Mouse (Mus musculus) frontal cortex, adult (tissue): ENCODE results near the gene Lsm14b.

ENCODE experiments used
- ATAC-seq: cut with Nextera tagmentation; 2 replicates; pipeline ENCODE4 v1.9.2; 2017; ENCODE audit warnings: mild to moderate bottlenecking, moderate library complexity, mixed read lengths; ENCODE audit not compliant: low TSS enrichment

Gene Lsm14b

DNA sequence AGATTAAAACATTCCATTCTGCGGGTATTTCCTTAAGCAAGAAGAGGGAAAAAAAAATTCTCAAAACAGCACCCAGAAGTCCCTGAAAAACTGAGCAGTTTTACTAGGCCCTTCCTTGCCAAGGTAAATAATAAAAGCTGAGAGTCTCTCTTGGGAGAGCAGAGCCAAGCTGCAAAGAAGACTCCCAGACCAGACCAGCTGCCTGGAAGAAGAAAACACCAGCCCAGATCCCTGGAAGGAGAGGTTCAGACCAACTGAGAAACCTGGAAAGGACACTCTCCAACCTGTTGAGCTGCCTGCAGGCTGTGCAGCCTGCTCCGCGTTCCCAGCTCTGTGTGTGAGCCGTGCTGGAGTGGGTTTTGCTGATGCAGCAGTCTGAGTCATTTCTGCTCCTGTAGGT lies 7.2 kb upstream of the Lsm14b start:
- ATAC-seq: no peak

GRCm38 (mm10) chr2:180018573-180018972 lies 6.2 kb upstream of the Lsm14b start:
- ATAC-seq: no peak

GRCm38 (mm10) chr2:180020091-180020661 lies 4.6 kb upstream of the Lsm14b start:
- peak; percentile 47; the same call in 1 of the 2 replicates for ATAC-seq

- no peak for ATAC-seq
Observed at GRCm38 (mm10) chr2:180020919-180021318, 3.9 kb upstream of the Lsm14b start.

DNA sequence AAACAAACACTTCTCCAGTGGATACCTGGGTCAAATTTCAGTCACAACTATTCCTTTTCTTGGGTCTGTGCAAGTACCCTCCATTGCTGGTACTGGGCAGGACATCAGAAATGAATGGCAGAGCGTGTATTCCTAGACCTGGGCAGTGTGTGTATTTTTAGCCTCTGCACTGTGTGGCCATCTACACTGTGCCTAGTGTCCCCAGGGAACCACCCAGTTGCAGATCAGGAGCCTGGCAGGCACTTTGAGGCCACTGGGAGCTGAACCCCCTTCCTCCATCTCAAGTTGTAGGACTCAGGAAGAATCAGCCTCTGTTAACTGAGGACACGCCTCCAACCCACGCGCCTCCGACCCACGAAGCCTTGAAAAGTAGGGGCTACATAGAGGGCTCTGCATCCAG lies 2.0 kb upstream of the Lsm14b start:
- ATAC-seq: no peak

DNA sequence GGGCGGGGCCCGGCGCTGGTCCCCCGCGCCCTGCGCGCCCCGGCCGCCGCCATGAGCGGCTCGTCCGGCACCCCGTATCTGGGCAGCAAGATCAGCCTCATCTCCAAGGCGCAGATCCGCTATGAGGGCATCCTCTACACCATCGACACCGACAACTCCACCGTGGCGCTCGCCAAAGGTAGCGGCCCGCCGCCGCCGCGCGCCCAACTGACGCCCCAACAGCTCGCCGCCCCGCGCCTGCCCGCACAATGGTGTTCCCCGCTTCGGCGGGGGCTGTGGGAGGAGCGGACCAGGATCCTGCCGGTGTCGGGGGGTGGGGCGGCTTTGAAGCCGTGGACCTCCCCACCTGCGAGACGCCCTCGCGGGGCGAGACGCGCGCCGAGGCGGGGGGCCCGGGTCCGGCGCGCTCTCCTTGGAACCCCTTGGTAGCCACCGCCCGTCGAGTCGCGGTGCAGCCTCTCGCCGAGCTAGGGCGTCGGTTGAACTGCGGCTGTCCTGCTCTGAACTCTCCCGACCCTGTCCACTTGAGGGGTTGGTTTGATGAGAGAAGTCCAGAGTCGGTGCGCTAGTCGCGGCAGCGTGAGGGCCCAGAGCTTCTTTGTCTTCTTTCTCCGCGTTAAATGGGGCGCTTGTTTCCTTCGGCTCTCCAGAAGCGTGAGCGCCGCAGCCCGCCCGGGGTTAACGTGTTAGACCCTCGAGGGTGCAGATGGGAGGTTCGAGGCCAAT lies 511 bp downstream of the Lsm14b start:
- peak; percentile 22 for ATAC-seq

GRCm38 (mm10) chr2:180025861-180026200 lies 1.0 kb downstream of the Lsm14b start:
- ATAC-seq: no peak

DNA sequence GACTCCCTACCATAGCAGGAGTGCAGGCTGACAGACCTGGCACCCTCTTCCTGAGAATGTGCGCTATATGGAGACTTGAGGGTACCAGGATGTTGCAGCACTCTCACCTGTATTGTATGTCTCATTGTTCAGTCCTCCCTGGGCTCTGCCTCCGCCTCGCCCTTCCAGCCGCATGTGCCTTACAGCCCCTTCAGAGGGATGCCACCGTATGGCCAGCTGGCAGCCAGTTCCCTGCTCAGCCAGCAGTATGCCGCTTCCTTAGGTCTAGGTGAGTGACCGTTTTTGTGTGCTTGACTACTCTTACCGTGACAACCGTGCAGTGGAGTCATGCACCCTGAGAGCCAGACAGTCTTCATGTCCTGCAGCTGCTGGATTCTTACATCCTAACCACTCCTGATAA lies 3.0 kb downstream of the Lsm14b start:
- ATAC-seq: no peak

DNA sequence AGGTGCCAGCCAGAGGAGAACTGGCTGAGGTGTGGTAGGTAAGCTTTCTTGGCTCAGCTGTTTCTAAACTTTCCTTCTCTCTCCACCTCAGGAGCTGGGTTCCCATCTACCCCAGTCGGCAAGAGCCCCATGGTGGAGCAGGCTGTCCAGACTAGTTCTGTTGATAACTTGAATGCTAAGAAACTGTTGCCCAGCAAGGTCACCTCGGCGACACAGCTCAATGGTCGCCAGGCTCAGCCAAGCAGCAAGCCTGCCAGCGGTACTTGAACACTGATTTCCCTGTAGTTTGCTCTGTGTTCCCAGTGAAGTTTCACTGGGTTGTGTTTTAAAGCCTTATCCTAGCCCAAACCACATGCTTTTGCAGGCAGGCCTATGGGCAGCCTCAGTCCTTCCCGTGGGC lies 6.5 kb downstream of the Lsm14b start:
- ATAC-seq: no peak

DNA sequence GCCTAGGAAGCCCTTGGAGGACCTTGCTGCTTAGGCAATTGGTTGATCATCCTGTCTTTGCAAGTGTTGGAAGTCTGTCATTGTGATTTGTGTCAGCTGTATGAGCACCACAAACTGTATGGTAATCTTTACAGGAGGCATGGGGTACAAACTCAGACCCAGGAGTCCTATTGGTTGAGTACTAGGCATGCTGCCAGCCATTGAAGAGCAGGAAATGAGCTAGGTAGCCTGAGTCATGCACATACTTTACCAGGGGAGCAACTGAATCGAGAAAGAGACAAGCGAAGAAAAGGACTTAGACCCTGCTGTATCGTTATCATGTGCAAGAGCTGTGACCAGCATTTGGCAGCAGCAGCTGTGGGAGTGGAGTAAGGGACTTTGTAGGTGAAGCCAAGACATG lies 8.1 kb downstream of the Lsm14b start:
- ATAC-seq: no peak

DNA sequence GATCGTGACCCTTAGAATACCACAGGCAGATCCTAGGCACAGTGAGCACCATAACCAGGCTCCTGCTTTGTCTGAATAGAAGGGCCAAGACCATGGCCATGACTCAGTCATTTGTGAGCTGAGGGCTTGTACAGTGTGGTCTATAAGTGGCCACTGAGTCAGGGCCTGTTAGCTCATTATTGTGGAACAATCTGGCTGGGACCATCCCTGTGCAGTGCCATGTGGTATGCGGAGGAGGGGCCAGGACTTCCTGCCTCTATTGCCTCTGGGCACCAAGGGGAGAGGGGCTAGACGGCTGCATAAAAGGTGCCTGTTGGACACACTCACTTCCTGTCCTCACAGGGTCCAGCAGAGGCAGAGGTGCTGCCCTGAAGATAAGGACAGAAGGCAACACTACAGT lies 9.2 kb downstream of the Lsm14b start:
- ATAC-seq: no peak

DNA sequence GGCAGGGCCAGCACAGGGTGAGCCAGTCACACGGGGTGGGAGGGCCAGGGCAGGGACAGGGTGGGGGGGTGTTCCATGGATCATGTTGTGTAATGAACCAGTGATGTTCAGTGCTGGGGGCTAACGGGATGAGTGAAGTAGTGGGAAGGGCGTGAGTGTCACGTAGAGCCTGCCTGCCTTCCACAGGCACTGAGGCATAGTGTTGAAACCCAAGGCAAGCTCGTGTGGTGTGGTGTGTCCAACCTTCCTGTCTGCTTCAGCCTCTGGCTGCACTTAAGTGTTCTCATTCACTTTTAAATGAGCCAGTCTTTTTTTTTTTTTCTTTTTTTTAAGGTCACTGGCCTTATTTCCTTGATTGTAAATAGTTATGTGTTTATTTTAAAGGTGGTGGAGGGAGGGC lies 10.0 kb downstream of the Lsm14b start:
- no peak for ATAC-seq

DNA sequence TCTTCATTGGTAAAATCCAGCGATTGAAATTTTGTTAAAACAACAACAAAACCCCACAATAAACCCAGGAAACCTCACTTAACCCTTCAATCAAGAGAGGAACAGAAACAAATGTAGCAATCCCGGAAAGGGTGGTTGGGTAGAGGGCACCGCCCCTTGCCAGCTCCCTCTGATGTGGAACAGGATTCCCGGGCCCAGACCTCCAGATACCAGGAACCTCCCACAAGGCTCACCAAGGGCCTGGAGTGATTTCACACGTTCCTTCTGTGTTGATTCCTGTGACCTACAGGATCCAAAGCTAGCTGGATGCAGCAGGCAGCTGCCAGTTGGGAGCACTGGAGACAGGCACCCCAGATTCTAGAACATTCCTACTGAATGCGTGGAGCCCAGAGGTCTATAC lies 15.6 kb downstream of the Lsm14b start:
- ATAC-seq: no peak

DNA sequence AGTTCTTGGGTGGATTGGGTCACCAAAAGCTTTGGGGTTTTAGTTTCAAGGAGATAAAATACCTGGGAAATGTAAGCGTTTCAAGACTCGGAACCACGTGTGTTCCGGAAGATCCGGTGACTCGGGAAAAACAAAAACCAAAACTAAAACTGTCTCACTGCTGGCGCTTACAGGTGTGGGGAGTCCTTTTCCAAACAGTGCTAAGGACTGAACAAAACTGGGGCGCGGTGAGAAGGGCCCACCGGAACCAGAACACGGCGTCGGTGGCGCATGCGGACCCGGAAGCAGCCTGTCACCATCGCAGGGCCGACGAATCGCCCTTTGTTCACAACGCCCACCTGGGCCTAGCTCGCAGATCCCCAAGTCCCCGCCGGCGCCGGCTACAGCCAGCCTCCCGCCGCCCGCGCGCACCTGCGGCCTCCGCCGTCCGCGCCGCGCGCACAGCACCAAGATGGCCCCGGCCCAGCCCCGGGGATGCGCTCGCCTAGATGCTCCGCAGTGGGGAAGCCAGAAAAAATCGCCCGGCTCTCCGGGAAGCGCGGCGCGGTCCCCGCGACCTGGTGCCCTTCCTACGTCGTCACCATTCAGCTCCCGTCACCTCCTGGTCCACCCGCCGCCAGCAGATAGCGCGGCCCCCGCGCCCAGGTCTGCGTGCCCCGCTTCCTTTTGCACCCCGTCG lies 16.9 kb downstream of the Lsm14b start:
- peak; percentile 32 for ATAC-seq

DNA sequence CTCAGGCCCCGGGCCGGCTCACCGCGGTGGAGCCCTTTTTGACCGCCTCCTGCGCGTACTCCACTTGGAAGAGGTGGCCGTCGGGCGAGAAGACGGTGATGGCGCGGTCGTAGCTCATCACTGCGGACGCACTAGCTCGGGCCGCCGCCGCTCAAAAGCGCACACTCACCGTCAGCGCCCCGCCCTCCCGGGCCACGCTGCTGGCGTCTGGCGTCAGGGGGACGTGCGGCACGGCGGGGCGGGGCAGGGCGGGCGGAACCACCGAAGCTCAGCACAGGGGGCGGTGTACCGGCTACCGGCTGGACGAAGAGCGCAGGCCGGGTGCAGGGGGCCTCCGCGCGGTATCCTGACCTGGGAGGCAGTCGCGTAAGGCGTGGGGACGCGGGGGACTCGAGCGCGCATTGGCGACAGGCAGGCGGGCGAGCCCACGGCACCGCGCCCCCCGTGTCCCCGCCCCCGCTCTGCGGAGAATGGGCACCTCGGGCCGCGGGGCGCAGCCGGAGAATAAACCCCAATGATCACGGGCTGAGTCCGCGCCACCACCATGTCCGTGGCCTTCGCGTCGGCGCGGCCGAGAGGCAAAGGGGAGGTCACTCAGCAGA lies 17.6 kb downstream of the Lsm14b start, which contains the start of the genes Psma7 and Ss18l1:
TSS of gene Psma7 (minus strand) at position 178 of the 602 bp plus-strand sequence.
TSS of gene Ss18l1 (plus strand) at position 254 of the 602 bp plus-strand sequence.
- ATAC-seq: peak; percentile 79

DNA sequence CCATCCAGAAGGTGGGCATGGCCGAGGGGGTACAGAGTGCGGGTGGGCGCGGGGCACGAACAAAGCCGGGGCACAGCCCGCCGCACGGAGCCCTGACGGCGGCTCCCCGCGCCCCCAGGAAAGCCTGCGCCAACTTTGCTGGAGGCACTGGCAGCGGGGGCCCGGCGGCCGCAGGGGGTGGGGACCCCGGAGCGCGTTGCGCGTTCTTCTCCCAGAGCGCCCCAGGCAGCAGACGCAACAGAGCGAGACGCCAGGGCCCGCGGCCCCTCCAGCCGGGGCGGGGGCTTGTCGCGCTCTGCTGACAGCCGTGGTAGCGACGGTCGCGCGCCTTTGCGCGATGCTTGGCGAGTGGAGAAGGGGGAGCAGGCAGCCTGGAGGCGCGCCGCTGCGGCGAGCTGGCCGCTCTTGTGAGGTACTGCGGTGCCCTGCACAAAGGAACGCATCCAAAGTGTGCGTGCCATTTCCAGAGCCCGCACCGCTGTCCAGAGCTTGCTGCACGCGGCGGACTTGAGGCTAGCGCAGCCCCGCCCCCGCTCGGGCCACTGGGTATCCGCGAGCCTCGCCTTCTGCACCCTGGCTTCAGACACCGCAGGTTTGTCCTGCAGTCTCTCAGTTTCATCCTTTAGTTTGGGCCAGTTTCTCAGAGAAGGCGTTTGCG lies 18.2 kb downstream of the Lsm14b start:
- ATAC-seq: peak; percentile 24

GRCm38 (mm10) chr2:180045283-180045682 lies 20.5 kb downstream of the Lsm14b start:
- no peak for ATAC-seq

- no peak for ATAC-seq
Observed at GRCm38 (mm10) chr2:180047580-180047979, 22.8 kb downstream of the Lsm14b start.

DNA sequence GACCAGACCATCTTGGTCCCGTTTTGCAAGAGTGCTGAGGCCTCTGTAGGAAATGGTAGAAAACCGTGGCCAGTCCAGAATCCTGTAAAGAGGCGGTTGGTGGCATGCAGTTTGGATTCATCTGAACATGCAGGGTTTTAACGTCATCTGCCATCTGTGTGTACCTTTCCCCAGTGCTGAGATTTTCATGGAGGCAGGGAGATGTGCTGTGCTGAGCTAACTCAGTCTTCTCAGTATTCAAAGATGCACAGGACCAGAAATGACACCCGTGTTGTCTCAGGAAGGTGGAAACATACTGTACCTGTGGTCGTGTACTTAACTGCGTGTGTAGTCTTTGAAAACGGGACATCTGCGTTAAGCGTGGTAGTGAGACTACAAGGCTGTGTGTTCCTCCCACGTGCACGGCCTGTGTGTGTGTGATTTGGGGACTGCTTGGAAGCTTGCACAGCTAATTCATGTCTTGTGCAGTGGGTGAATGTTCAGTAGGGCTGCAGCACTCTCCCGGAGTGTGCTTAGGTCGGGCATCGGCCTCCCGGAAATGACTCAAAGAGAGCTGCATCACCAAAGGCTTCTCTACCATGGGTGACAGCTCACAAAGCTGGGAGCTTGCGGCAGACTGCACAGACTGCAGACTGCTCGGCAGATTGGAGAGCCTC lies 23.3 kb downstream of the Lsm14b start:
- peak; percentile 73 for ATAC-seq

DNA sequence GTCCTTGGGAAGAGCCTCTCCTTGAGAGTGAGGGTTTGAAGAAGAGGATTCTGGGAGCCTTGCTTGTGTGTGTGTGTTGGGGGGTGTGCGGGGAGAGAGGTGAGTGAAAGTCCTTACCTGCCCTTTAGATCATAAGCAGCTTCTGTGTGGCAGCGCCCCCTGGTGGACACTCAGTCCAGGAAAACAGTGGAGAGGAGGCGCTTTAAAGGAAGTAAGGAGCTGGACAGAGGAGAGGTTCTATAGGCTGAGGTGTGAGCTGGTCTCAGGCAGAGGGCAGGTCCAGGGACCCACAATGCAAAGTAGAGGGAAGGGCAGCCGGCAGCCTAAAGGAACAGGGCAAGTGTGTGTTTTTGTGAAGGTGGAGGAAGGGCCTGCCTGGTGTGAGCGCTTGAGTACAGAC lies 26.2 kb downstream of the Lsm14b start:
- ATAC-seq: peak; percentile 40

DNA sequence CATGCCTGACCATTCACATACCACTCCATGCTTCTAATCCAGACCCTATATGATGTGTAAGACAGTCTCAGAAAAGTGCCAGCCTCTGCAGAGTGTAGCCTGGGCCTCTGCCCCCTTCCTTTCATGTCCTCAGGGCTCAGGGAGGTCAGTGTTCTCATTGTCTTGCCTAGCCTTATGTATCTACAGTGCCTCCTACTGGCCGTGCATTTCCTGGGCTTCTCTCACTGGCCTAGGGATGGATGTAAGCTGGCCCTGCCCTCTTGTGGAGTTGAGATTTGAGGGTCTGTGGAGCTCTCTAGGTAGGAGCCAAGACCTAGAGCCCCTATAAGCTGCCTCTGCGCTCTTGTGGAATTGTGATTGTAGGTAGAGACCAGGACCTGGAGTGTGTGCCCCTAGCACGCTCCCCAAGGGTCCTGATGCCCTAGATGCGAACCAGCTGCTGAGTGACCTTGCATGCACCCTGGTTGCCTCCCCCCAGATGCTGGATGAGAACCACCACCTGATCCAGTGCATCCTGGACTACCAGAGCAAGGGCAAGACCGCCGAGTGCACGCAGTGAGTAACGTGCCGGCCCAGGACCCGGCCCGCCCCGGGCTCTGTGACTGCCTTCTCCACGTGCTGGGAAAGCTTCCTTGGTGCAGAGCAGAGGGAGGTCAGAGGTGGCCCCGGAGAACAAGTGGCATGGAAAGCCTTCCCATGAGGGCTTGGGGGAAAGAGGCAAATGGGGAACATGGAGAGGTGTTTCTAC lies 27.4 kb downstream of the Lsm14b start:
- ATAC-seq: no peak
